Mouse (Mus musculus) ES-E14 (cell line): ENCODE results near the gene Abhd5. TPM values are rescaled to one million over a fixed set of nuclear protein-coding genes. Genes with fewer than 3 reads are reported as not detected.
A peak's percentile ranks its signal among the peaks of the same experiment; 100 is the strongest.

Experiments used
- DNase-seq: peaks from one replicate; pipeline ENCODE4 v3.0.0-alpha.2; 2013; ENCODE audit warnings: low read depth, low spot score
- H3K27ac ChIP-seq: 2 replicates; pipeline ENCODE4 v1.5.1; 2012; ENCODE audit warnings: low read depth, mild to moderate bottlenecking, low read length, moderate library complexity, mixed read lengths; ENCODE audit not compliant: poor library complexity, insufficient read depth, severe bottlenecking
- H3K36me3 ChIP-seq: 2 replicates; pipeline ENCODE4 v1.6.1; 2012; ENCODE audit warnings: mild to moderate bottlenecking, low read length, moderate library complexity, mixed read lengths; ENCODE audit not compliant: control insufficient read depth, poor library complexity, insufficient read depth, severe bottlenecking
- H3K4me1 ChIP-seq, 2 experiments: fragments of 150-350 bp in 1 of 2; sonication (generic) in 1 of 2; 2 replicates each; pipeline ENCODE4 v1.6.1; 2012; ENCODE audit warnings: low read length in 2 of 2, mild to moderate bottlenecking in 1 of 2, mixed read lengths in 1 of 2; ENCODE audit not compliant: control insufficient read depth in 2 of 2, insufficient read depth in 2 of 2, poor library complexity in 1 of 2
- H3K4me3 ChIP-seq, 2 experiments: fragments of 150-350 bp in 1 of 2; sonication (generic) in 1 of 2; 2 replicates each; pipeline ENCODE4 v1.5.1; 2012; ENCODE audit warnings: low read length in 2 of 2, low read depth in 1 of 2, mild to moderate bottlenecking in 1 of 2, mixed read lengths in 1 of 2; ENCODE audit not compliant: insufficient read depth in 1 of 2, poor library complexity in 1 of 2, severe bottlenecking in 1 of 2
- H3K9ac ChIP-seq: 2 replicates; pipeline ENCODE4 v1.6.1; 2012; ENCODE audit warnings: low read depth, mild to moderate bottlenecking, low read length, mixed read lengths; ENCODE audit not compliant: poor library complexity, insufficient read depth, severe bottlenecking
- H3K9me3 ChIP-seq: fragments of 150-350 bp; sonication (generic); 2 replicates; pipeline ENCODE4 v1.6.1; 2012; ENCODE audit warnings: low read depth, mild to moderate bottlenecking, low read length; ENCODE audit not compliant: control insufficient read depth, insufficient read depth
- CHD2 ChIP-seq: IDR thresholded peaks from 2 replicates; pipeline ENCODE4 v1.6.1; 2014; ENCODE audit warnings: mild to moderate bottlenecking, low read depth, low read length, inconsistent platforms
- HCFC1 ChIP-seq: IDR thresholded peaks from 2 replicates; pipeline ENCODE4 v1.6.1; 2012; ENCODE audit warnings: low read length, inconsistent platforms, borderline replicate concordance; ENCODE audit not compliant: insufficient read depth
- MAFK ChIP-seq: IDR thresholded peaks from 2 replicates; pipeline ENCODE4 v1.6.1; 2014; ENCODE audit warnings: mild to moderate bottlenecking, low read depth, low read length, inconsistent platforms; ENCODE audit not compliant: insufficient read depth
- ZC3H11A ChIP-seq: IDR thresholded peaks from 2 replicates; pipeline ENCODE4 v1.6.1; 2012; ENCODE audit warnings: low read depth, mild to moderate bottlenecking, inconsistent platforms, low read length, borderline replicate concordance
- ZNF384 ChIP-seq: IDR thresholded peaks from 2 replicates; pipeline ENCODE4 v1.6.1; 2012; ENCODE audit warnings: low read depth, low read length, inconsistent platforms
- in situ Hi-C, 2 experiments: fragments of 600-800 bp; cut with MboI; formaldehyde crosslinking; loops; one replicate each; pipeline ENCODE4 v1.15.1; 2025; ENCODE audit warnings: low sequenced_read_pairs in 2 of 2, inconsistent platforms in 1 of 2; ENCODE audit not compliant: unreplicated experiment in 2 of 2
- total RNA-seq: library from RNA; depleted of rRNA; stranded (reverse); fragments of 300-350 nt; gene quantifications from 2 replicates; pipeline ENCODE4 v1.2.3, GENCODE M21; 2012

Abhd5 gene
- total RNA-seq, 1 experiment, result 14.8 TPM

DNA sequence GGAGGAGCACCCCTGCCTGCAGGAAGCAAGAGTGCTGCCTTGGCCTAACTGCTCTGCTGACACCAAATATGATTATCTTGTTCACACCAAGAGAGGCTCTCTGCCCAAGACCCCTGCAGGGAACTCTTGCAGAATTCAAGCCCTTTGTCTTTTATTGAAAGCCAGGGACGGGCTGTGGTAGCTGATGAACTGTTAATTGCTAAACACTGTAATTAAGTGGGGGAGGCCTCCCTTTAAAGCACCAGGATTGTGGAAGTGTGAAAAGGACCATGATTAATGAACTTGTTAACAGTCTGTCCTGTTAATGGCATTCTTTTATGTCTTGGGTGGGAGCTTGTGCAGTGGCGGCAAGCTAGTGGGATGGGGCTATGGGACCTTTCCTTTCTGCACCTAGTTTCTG, 65.2 kb downstream of the Abhd5 start:
- Histone ChIP-seq H3K9me3 (no peaks in the 10 kb centered on the region), H3K36me3 (no peaks in the 10 kb centered on the region), H3K27ac (no peak overlapping the region), H3K4me1 (no peaks in the 10 kb centered on the region), H3K9ac (no peak overlapping the region), H3K4me3 (no peak overlapping the region)
- no peak for DNase-seq
- in situ Hi-C loops, result no loop called here
- TF ChIP-seq HCFC1, result no peak
- TF ChIP-seq ZNF384, result no peak
- TF ChIP-seq MAFK, result no peak
- TF ChIP-seq ZC3H11A, result no peak
- no peak for TF ChIP-seq CHD2

GRCm38 (mm10) chr9:122420195-122420756, 68.9 kb downstream of the Abhd5 start:
- in situ Hi-C loops, result no loop called here

DNA sequence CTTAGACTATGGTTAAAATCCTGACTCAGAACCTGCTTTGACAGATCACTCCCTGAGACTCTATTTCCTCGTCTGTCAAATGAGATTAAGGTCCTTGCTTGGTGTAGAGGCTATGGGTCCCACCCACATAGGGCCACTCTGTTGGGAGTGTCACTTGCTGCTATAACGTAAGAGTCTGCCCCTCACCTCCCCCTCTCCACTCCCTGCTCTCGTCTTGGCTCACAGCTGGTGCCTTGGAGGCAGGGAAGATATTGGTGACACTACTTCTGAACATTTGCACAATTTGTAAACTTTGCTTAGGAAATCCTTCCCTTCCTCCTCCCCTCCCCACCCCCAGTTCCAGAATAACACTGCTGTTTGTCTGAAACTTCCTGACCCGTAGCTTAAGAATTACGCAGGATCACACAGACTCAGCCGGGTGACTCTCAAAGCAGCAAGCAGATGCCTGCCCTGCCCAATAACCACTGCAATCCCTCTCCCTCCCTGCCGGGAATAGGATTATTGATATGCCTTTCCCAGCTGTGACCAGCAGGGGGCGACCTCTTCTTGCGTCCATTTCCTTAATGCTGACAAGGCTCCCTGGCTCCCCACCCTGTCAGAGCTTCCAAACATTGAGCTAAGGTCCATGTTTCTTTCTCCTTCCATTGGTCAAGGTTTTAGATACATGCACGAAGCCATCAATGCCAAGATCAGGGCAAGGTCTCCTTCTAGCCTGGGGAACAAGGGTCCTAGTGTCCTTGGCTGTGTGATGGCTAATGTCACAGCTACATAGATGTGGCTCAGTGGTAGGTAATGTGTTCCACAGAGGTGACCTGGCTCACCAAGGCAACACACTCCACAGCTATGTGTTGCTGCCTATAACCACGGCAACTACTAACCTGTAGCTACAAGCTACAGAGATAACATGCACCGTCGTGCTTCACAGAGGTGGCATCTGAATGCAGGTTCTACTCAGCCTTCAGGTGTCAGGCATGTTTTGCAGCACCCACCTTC, 69.7 kb downstream of the Abhd5 start:
- no peak overlapping the region for H3K9ac ChIP-seq
- no peaks in the 10 kb centered on the region for H3K36me3 ChIP-seq
- in situ Hi-C loops, result no loop called here
- no peak overlapping the region for H3K27ac ChIP-seq
- H3K4me1 ChIP-seq, result no peaks in the 10 kb centered on the region
- H3K4me3 ChIP-seq, result no peak overlapping the region
- peak; percentile 64 for DNase-seq
- peak; percentile 91 for TF ChIP-seq MAFK
- TF ChIP-seq ZC3H11A, result no peak
- H3K9me3 ChIP-seq, result no peaks in the 10 kb centered on the region

More at GRCm38 (mm10) chr9:122420195-122420756, 68.9 kb downstream of the Abhd5 start:
- Histone ChIP-seq H3K9me3 (no peaks in the 10 kb centered on the region), H3K4me1 (no peaks in the 10 kb centered on the region), H3K9ac (no peak overlapping the region), H3K4me3 (no peak overlapping the region), H3K36me3 (no peaks in the 10 kb centered on the region), H3K27ac (no peak overlapping the region)
- TF ChIP-seq CHD2 (no peak), HCFC1 (no peak)
- DNase-seq, result no peak

DNA sequence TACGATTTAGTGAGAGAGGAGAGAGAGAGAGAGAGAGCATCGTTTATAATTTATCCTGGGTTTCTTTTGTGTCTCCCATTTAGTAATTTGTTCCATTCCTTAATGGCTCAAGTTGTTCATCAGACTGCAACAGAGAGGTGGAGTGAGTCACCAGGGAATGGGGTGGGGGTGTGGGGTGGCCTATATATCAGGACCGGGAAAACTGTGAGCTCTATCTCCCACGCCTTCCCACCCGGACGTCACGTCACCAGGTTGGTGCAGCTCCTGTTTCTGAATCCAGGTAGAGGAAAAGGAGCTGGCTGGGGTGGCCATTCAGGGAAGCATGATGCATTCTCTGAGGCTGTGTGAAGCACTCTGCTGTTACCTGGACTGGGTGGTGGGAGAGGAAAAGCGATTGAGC, 70.5 kb downstream of the Abhd5 start:
- H3K9me3 ChIP-seq, result no peaks in the 10 kb centered on the region
- H3K9ac ChIP-seq, result no peak overlapping the region
- no peak overlapping the region for H3K4me3 ChIP-seq
- no peak overlapping the region for H3K27ac ChIP-seq
- TF ChIP-seq MAFK, result no peak
- TF ChIP-seq CHD2, result no peak
- no peak for TF ChIP-seq HCFC1
- TF ChIP-seq ZNF384, result no peak
- no peak for TF ChIP-seq ZC3H11A
- H3K4me1 ChIP-seq, result no peaks in the 10 kb centered on the region
- DNase-seq, result no peak
- in situ Hi-C loops, result no loop called here
- no peaks in the 10 kb centered on the region for H3K36me3 ChIP-seq
